In the genomic region with DNA sequence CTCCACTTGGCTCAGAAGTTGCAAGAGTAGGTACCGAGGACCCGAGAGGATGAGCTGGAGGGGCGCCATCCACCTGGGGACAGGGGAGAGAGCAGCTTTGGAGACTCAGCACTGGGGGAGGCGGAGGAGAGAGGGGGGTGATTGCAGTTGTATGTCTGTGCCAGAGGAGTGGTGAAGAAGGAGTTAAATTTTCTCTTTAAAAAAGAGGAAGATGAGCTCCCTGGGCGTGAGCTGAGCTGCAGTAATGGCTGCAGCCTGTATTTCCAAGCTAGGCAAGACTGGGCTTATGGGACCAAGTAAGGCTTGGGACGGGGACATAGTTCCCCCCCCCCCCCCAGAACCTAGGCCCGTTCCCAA, we compare ENCODE assay signal across 9 mouse cellular contexts. TPM values are rescaled to one million over a fixed set of nuclear protein-coding genes. Genes with fewer than 3 reads are reported as not detected.
DNase-seq lines count a peak whose midpoint lies in the region; ATAC-seq and TF ChIP-seq lines count a peak whose summit lies in the region.
"Had no signal": no experiment of that assay in that cellular context is flagged by ENCODE, and none has a peak within 500 bp of the region (broad histone marks: within the 10 kb centered on the region; RNA-seq: fewer than 3 reads in every experiment).

No protein-coding gene starts in this region.

- H3K4me3 ChIP-seq in heart, embryonic 14.5 days (ENCODE audit: control insufficient read depth in 1 of 2, insufficient read depth in 1 of 2, low read depth in 1 of 2, low read length in 2 of 2), result peak overlapping the region; percentile 93 to 98
- peak overlapping the region; percentile 73 to 97 for H3K4me3 ChIP-seq in MEL (ENCODE audit: control insufficient read depth in 1 of 2, insufficient read depth in 1 of 2, low read depth in 2 of 2, low read length in 2 of 2)
- H3K4me3 ChIP-seq in hindbrain, embryonic 11.5 days (ENCODE audit: low read depth, low read length), result peak overlapping the region; percentile 97

- no peak for ATAC-seq in heart, embryonic 14.5 days (ENCODE audit: insufficient number of reproducible peaks, insufficient read depth, low FRiP score, low read depth)
- peak; percentile 4 for ATAC-seq in hindbrain, embryonic 11.5 days (ENCODE audit: low FRiP score)
- peak; percentile 28 for ATAC-seq in megakaryocyte-erythroid progenitor cell, adult 5-6 weeks (replicated peaks; ENCODE audit: low FRiP score, low TSS enrichment, poor library complexity, severe bottlenecking)

- 9% methylated on average over 7 of the region's 7 CpGs for WGBS in heart, embryonic 14.5 days
- WGBS in hindbrain, embryonic 11.5 days, result 1% methylated on average over 7 of the region's 7 CpGs

- peaks cover 12% of the 10 kb centered on the region for H3K36me3 ChIP-seq in heart, embryonic 14.5 days (ENCODE audit: control insufficient read depth, insufficient read depth, low read length)
- H3K36me3 ChIP-seq in MEL (ENCODE audit: control insufficient read depth in 1 of 2, insufficient read depth in 2 of 2, low read length in 2 of 2), result peaks cover 6 to 13% of the 10 kb centered on the region in 2 experiments
- H3K36me3 ChIP-seq in hindbrain, embryonic 11.5 days (ENCODE audit: control insufficient read depth, insufficient read depth, low read length), result no peaks in the 10 kb centered on the region

- H3K27ac ChIP-seq in heart, embryonic 14.5 days (replicated peaks in 1 of 2; ENCODE audit: control insufficient read depth in 1 of 2, insufficient read depth in 1 of 2, low read depth in 2 of 2, low read length in 2 of 2), result 0 out of 4 replicates have a peak overlapping the region, but pooled peaks of 1 of the 2 experiments have one; percentile 76
- H3K27ac ChIP-seq in MEL (ENCODE audit: control insufficient read depth, low read depth, low read length), result peak overlapping the region; percentile 73
- H3K27ac ChIP-seq in hindbrain, embryonic 11.5 days (ENCODE audit: low read depth, low read length), result peak overlapping the region; percentile 90; the same call in 1 of the 2 replicates

- TF ChIP-seq RAD21 in MEL (IDR thresholded peaks at IDR 0.05; ENCODE audit: low read depth, low read length), result no peak

- peaks cover 7 to 8% of the 10 kb centered on the region in 2 experiments for H3K4me1 ChIP-seq in heart, embryonic 14.5 days (ENCODE audit: control insufficient read depth in 2 of 2, insufficient read depth in 2 of 2, low read length in 2 of 2)
- H3K4me1 ChIP-seq in MEL (ENCODE audit: control insufficient read depth in 1 of 2, insufficient read depth in 2 of 2, low read length in 2 of 2), result peaks cover 0 to 9% of the 10 kb centered on the region in 2 experiments; a peak in 2 of 4 replicates
- peaks cover 7% of the 10 kb centered on the region for H3K4me1 ChIP-seq in hindbrain, embryonic 11.5 days (replicated peaks; ENCODE audit: control insufficient read depth, insufficient read depth, low read length)

- H3K9me3 ChIP-seq in heart, embryonic 14.5 days (ENCODE audit: control insufficient read depth, low read length), result no peaks in the 10 kb centered on the region
- H3K9me3 ChIP-seq in MEL (replicated peaks; ENCODE audit: insufficient read depth, low read length), result no peaks in the 10 kb centered on the region
- no peaks in the 10 kb centered on the region for H3K9me3 ChIP-seq in hindbrain, embryonic 11.5 days (ENCODE audit: control insufficient read depth, low read length)

- DNase-seq in heart, postnatal 14 days, result no peak
- DNase-seq in MEL (ENCODE audit: low read depth, low spot score), result peak; percentile 90
- no peak for DNase-seq in hindbrain, embryonic 11.5 days (ENCODE audit: low spot score)
- DNase-seq in spleen, adult 12 weeks (ENCODE audit: low spot score), result no peak
- DNase-seq in cerebellum, postnatal 14 days, result no peak
- DNase-seq in gastrocnemius, postnatal 4 days (ENCODE audit: low spot score in 2 of 2), result no peak

- TF ChIP-seq CTCF in MEL (IDR thresholded peaks at IDR 0.05 in 2 of 3, conservative IDR thresholded peaks at IDR 0.05 in 1 of 3; ENCODE audit: control insufficient read depth in 1 of 3, insufficient read depth in 1 of 3, low read depth in 2 of 3, low read length in 3 of 3, poor library complexity in 1 of 3, severe bottlenecking in 1 of 3), result no peak

- 0 out of 4 replicates have a peak, but pooled peaks of 1 of the 2 experiments have one; percentile 46 for TF ChIP-seq POLR2A in MEL (IDR thresholded peaks at IDR 0.05; ENCODE audit: control insufficient read depth in 1 of 2, insufficient read depth in 1 of 2, low read depth in 1 of 2, low read length in 2 of 2, poor library complexity in 1 of 2)

- intact Hi-C loops in heart, postnatal 14 days (cut with DNase I), result no loop called here

- peaks cover 22% of the 10 kb centered on the region for H3K79me2 ChIP-seq in MEL (ENCODE audit: control insufficient read depth, insufficient read depth, low read length, poor library complexity)

- peak overlapping the region; percentile 91 for H3K9ac ChIP-seq in heart, embryonic 14.5 days (ENCODE audit: low read length)
- peak overlapping the region; percentile 98 for H3K9ac ChIP-seq in MEL (ENCODE audit: control insufficient read depth, low read depth, low read length, poor library complexity, severe bottlenecking)
- peak overlapping the region; percentile 96 for H3K9ac ChIP-seq in hindbrain, embryonic 11.5 days (ENCODE audit: low read depth, low read length)

- no peak; a peak in 1 of 4 replicates for TF ChIP-seq EP300 in MEL (IDR thresholded peaks at IDR 0.05; ENCODE audit: low read depth in 1 of 2, low read length in 2 of 2)

- H3K4me2 ChIP-seq in heart, embryonic 14.5 days (ENCODE audit: low read length), result peak overlapping the region; percentile 93
- H3K4me2 ChIP-seq in hindbrain, embryonic 11.5 days (replicated peaks; ENCODE audit: low read depth, low read length), result peak overlapping the region; percentile 84

- peaks cover 33% of the 10 kb centered on the region for H3K27me3 ChIP-seq in heart, embryonic 14.5 days (ENCODE audit: control insufficient read depth, insufficient read depth, low read length)
- H3K27me3 ChIP-seq in MEL (ENCODE audit: control insufficient read depth in 1 of 2, insufficient read depth in 2 of 2, low read length in 2 of 2), result no peaks in the 10 kb centered on the region
- H3K27me3 ChIP-seq in hindbrain, embryonic 11.5 days (ENCODE audit: control insufficient read depth, insufficient read depth, low read length), result no peaks in the 10 kb centered on the region; the same call in 1 of the 2 replicates
- H3K27me3 ChIP-seq: Patski had no signal

TF ChIP-seq in MEL, 35 proteins besides CTCF, POLR2A, EP300 and RAD21 (continues in another document):
- TF ChIP-seq MXI1 (IDR thresholded peaks at IDR 0.05; ENCODE audit: low read depth, low read length) (peak; percentile 48; the same call in 1 of the 2 replicates), MEF2A (IDR thresholded peaks at IDR 0.05; ENCODE audit: extremely low read depth, insufficient replicate concordance, low read depth, low read length, poor library complexity, severe bottlenecking) (no peak), HCFC1 (IDR thresholded peaks at IDR 0.05; ENCODE audit: low read depth, low read length) (peak; percentile 39; the same call in 1 of the 2 replicates), SIN3A (IDR thresholded peaks at IDR 0.05; ENCODE audit: low read length) (peak; percentile 90), MAX (IDR thresholded peaks at IDR 0.05; ENCODE audit: low read length) (no peak)

RNA-seq across cellular contexts. Expression of a gene that starts 1.1 kb away (rescaled TPM):
- 34.3 and 37.2 TPM in 2 replicates for polyA plus RNA-seq in heart, embryonic 14.5 days (2014; fragmentation: Nextera tagmentation; extraction: Ambion mirVana)
- 10 to 100 TPM; 25.7 to 28.0 TPM for total RNA-seq in heart, postnatal 14 days (2021)
- 8.0 and 9.0 TPM in 2 replicates for total RNA-seq in MEL (2012; rRNA removed)
- polyA plus RNA-seq in MEL (2012; ENCODE audit: insufficient read depth in 1 of 2, insufficient read length in 2 of 2, low read depth in 1 of 2, low replicate concordance in 2 of 2, missing spikeins in 1 of 2), result 10 to 100 TPM in 1 of 2 experiments, not detected in 1; 47.7 TPM
- 84.5 and 84.6 TPM in 2 replicates for polyA plus RNA-seq in hindbrain, embryonic 11.5 days (2014; fragmentation: Nextera tagmentation; extraction: Ambion mirVana)
- total RNA-seq in megakaryocyte-erythroid progenitor cell, adult 5-6 weeks (2014; fragmentation: Nextera tagmentation), result 23.8 and 38.4 TPM in 2 replicates
- 7.9 and 14.8 TPM in 2 replicates for total RNA-seq in megakaryocyte-erythroid progenitor cell, adult 5-6 weeks (2017)
- total RNA-seq in gastrocnemius, postnatal 4 days (2021), result 10 to 100 TPM; 49.9 to 50.9 TPM

RNA-seq across cellular contexts. Expression of a gene that starts 15.2 kb away (rescaled TPM):
- polyA plus RNA-seq in heart, embryonic 14.5 days (2014; fragmentation: Nextera tagmentation; extraction: Ambion mirVana), result 0.54 and 0.63 TPM in 2 replicates
- total RNA-seq in heart, postnatal 14 days (2021), result 1 to 10 TPM in 1 of 2 experiments, under 1 TPM in 1; 0.72 to 3.3 TPM
- 173 and 202 TPM in 2 replicates for total RNA-seq in MEL (2012; rRNA removed)
- polyA plus RNA-seq in MEL (2012; ENCODE audit: insufficient read depth in 1 of 2, insufficient read length in 2 of 2, low read depth in 1 of 2, low replicate concordance in 2 of 2, missing spikeins in 1 of 2), result 100 to 1,000 TPM in 1 of 2 experiments, not detected in 1; 215 TPM
- 1.3 and 2.1 TPM in 2 replicates for polyA plus RNA-seq in hindbrain, embryonic 11.5 days (2014; fragmentation: Nextera tagmentation; extraction: Ambion mirVana)
- 108 and 110 TPM in 2 replicates for total RNA-seq in megakaryocyte-erythroid progenitor cell, adult 5-6 weeks (2014; fragmentation: Nextera tagmentation)
- 68.5 and 93.7 TPM in 2 replicates for total RNA-seq in megakaryocyte-erythroid progenitor cell, adult 5-6 weeks (2017)
- 1 to 10 TPM; 1.1 to 1.4 TPM for total RNA-seq in gastrocnemius, postnatal 4 days (2021)

RNA-seq across cellular contexts. Expression of a gene that starts 19.8 kb away (rescaled TPM):
- not detected in 2 replicates for polyA plus RNA-seq in heart, embryonic 14.5 days (2014; fragmentation: Nextera tagmentation; extraction: Ambion mirVana)
- total RNA-seq in heart, postnatal 14 days (2021), result under 1 TPM; 0.32 to 0.48 TPM
- total RNA-seq in MEL (2012; rRNA removed), result not detected in 2 replicates
- not detected for polyA plus RNA-seq in MEL (2012; ENCODE audit: insufficient read depth in 1 of 2, insufficient read length in 2 of 2, low read depth in 1 of 2, low replicate concordance in 2 of 2, missing spikeins in 1 of 2)
- not detected in 2 replicates for polyA plus RNA-seq in hindbrain, embryonic 11.5 days (2014; fragmentation: Nextera tagmentation; extraction: Ambion mirVana)
- total RNA-seq in megakaryocyte-erythroid progenitor cell, adult 5-6 weeks (2014; fragmentation: Nextera tagmentation), result not detected in 2 replicates
- total RNA-seq in megakaryocyte-erythroid progenitor cell, adult 5-6 weeks (2017), result not detected in 2 replicates
- 1 to 10 TPM; 1.3 to 1.7 TPM for total RNA-seq in gastrocnemius, postnatal 4 days (2021)

RNA-seq across cellular contexts. Expression of a gene that starts 42.6 kb away (rescaled TPM):
- polyA plus RNA-seq in heart, embryonic 14.5 days (2014; fragmentation: Nextera tagmentation; extraction: Ambion mirVana), result 2.0 and 2.5 TPM in 2 replicates
- 10 to 100 TPM; 14.5 to 15.5 TPM for total RNA-seq in heart, postnatal 14 days (2021)
- 0.04 and 0.07 TPM in 2 replicates for total RNA-seq in MEL (2012; rRNA removed)
- polyA plus RNA-seq in MEL (2012; ENCODE audit: insufficient read depth in 1 of 2, insufficient read length in 2 of 2, low read depth in 1 of 2, low replicate concordance in 2 of 2, missing spikeins in 1 of 2), result under 1 TPM in 1 of 2 experiments, not detected in 1; 0.10 TPM
- polyA plus RNA-seq in hindbrain, embryonic 11.5 days (2014; fragmentation: Nextera tagmentation; extraction: Ambion mirVana), result 0.19 and 0.53 TPM in 2 replicates
- total RNA-seq in megakaryocyte-erythroid progenitor cell, adult 5-6 weeks (2014; fragmentation: Nextera tagmentation), result not detected in 2 replicates
- total RNA-seq in megakaryocyte-erythroid progenitor cell, adult 5-6 weeks (2017), result not detected in 2 replicates
- total RNA-seq in gastrocnemius, postnatal 4 days (2021), result 1 to 10 TPM; 1.2 to 1.3 TPM

Comparison
In these comparisons a context has a peak if more than half of its experiments do, and no peak if none do; other contexts are left out.
1. RNA of a gene that starts 15.2 kb away (total RNA-seq): 173 to 202 TPM in MEL and 68.5 to 110 TPM in megakaryocyte-erythroid progenitor cell, adult 5-6 weeks; 0.72 to 3.3 TPM in heart, postnatal 14 days and 1.1 to 1.4 TPM in gastrocnemius, postnatal 4 days; every median in the first group is over 10 times any median in the second.
2. Peak in every context shown above with its lines, with median percentiles within 50 percentile points of each other: H3K4me3 ChIP-seq and H3K9ac ChIP-seq.